Mouse (Mus musculus) embryonic facial prominence, embryonic 11.5 days (tissue): ENCODE results near the gene Gstt2. TPM values are rescaled to one million over a fixed set of nuclear protein-coding genes. Genes with fewer than 3 reads are reported as not detected.

ENCODE experiments used
- ATAC-seq: fragments of 200-750 bp; cut with Nextera tagmentation; replicated peaks from 2 replicates; pipeline ENCODE4 v1.8.0; 2017; ENCODE audit warnings: low read depth; ENCODE audit not compliant: insufficient number of reproducible peaks, low FRiP score, low TSS enrichment
- DNase-seq: peaks from one replicate; pipeline ENCODE4 v3.0.0-alpha.2; 2015; ENCODE audit warnings: low spot score
- H3K27ac ChIP-seq: fragments of 300-500 bp; sonication (generic); replicated peaks from 2 replicates; pipeline ENCODE4 v1.5.1; 2014; ENCODE audit warnings: mild to moderate bottlenecking, low read depth, low read length, control low read depth
- H3K27me3 ChIP-seq: fragments of 300-500 bp; sonication (generic); 2 replicates; pipeline ENCODE4 v1.6.1; 2014; ENCODE audit warnings: mild to moderate bottlenecking, low read length, moderate library complexity, mixed read lengths; ENCODE audit not compliant: control insufficient read depth, insufficient read depth
- H3K36me3 ChIP-seq: fragments of 300-500 bp; sonication (generic); replicated peaks from 2 replicates; pipeline ENCODE4 v1.6.1; 2014; ENCODE audit warnings: low read depth, mild to moderate bottlenecking, low read length, moderate library complexity, mixed read lengths; ENCODE audit not compliant: control insufficient read depth, insufficient read depth
- H3K4me1 ChIP-seq: fragments of 300-500 bp; sonication (generic); 2 replicates; pipeline ENCODE4 v1.6.1; 2014; ENCODE audit warnings: low read length, mixed read lengths; ENCODE audit not compliant: control insufficient read depth, insufficient read depth
- H3K4me2 ChIP-seq: fragments of 300-500 bp; sonication (generic); 2 replicates; pipeline ENCODE4 v1.6.1; 2014; ENCODE audit warnings: low read depth, mild to moderate bottlenecking, control low read depth, low read length, moderate library complexity
- H3K4me3 ChIP-seq: fragments of 300-500 bp; sonication (generic); 2 replicates; pipeline ENCODE4 v1.5.1; 2014; ENCODE audit warnings: low read depth, low read length, control low read depth
- H3K9ac ChIP-seq: fragments of 300-500 bp; sonication (generic); replicated peaks from 2 replicates; pipeline ENCODE4 v1.6.1; 2014; ENCODE audit warnings: mild to moderate bottlenecking, control low read depth, low read length
- H3K9me3 ChIP-seq: fragments of 300-500 bp; sonication (generic); replicated peaks from 2 replicates; pipeline ENCODE4 v1.6.1; 2016; ENCODE audit warnings: mild to moderate bottlenecking, low read length, inconsistent platforms, mixed read lengths; ENCODE audit not compliant: control insufficient read depth
- WGBS: fragments of 180-500 bp; shearing (Covaris S2); extraction: QIAGEN DNeasy Blood & Tissue Kit; methylation state at CpG from one replicate; pipeline ENCODE4 v1.1.7; 2014; 5-methylcytosine and 5-hydroxymethylcytosine counted together
- polyA plus RNA-seq: library from polyadenylated mRNA; unstranded; fragments of >200 nt; fragmentation: Nextera tagmentation; extraction: Ambion mirVana; gene quantifications from 2 replicates; pipeline ENCODE4 v1.2.1, GENCODE M21; 2014

The Gstt2 gene
- polyA plus RNA-seq, 1 experiment from 2014 or later, result 8.8 TPM

DNA sequence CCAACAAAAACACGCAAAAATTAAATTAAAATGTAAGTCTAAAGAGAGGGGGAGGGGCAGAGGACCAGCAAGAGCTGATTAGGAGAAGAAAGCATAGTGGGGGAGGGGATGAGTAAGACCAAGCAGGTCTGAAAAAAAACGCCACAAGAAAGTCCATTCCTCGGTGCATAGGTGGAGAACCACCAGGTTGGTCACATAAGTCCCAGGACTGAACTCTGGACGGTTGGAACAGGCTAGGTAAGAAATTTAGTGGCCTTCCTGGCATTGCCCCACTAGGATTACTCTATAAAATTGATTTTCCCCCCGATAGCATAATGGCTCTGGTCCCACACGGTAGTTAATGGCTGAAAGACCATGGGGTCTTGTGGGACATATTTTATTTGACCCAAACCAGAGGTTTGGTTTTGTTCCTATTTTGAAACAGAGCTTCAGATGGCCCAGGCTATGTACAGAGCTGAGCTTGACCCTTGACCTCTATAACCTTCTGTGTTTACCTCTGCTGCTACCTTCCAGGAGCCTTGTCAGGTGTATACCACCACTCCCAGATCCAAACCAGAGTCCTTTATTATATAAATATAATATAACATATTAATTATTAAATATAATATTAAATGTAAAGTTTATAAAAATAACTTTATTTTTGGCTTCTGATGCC is 48.0 kb downstream of the Gstt2 start:
- no peak overlapping the region for H3K4me3 ChIP-seq
- no peak overlapping the region for H3K9ac ChIP-seq
- no peaks in the 10 kb centered on the region for H3K27me3 ChIP-seq
- ATAC-seq, result no peak; the same call in 1 of the 2 replicates
- 78% methylated on average over 6 of the region's 6 CpGs for WGBS
- no peaks in the 10 kb centered on the region for H3K36me3 ChIP-seq
- no peak overlapping the region for H3K27ac ChIP-seq
- H3K9me3 ChIP-seq, result no peaks in the 10 kb centered on the region
- H3K4me1 ChIP-seq, result no peaks in the 10 kb centered on the region
- H3K4me2 ChIP-seq, result no peak overlapping the region
- DNase-seq, result no peak

DNA sequence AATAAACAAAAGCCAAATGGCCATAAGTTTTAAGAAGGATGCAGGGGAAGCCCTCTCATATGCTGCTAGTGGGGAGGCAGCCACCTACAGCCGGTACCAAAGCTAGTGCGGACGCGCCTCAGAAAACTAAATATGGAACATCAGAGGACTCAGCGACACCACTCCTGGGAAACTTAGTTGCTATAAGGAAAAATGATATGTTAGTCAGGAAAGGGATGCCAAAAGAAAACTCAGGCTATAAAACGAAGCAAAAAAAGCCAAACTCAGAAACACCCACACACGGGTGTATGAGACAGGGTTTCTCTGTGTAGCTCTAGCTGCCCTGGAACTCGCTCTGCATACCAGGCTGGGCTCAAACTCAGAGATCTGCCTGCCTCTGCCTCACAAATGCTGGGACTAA is 48.9 kb downstream of the Gstt2 start:
- H3K9ac ChIP-seq, result no peak overlapping the region
- H3K27ac ChIP-seq, result no peak overlapping the region
- WGBS, result 90% methylated on average over 8 of the region's 8 CpGs
- DNase-seq, result no peak
- H3K4me2 ChIP-seq, result no peak overlapping the region
- no peaks in the 10 kb centered on the region for H3K27me3 ChIP-seq
- H3K36me3 ChIP-seq, result no peaks in the 10 kb centered on the region
- no peaks in the 10 kb centered on the region for H3K4me1 ChIP-seq
- ATAC-seq, result no peak
- no peaks in the 10 kb centered on the region for H3K9me3 ChIP-seq
- H3K4me3 ChIP-seq, result no peak overlapping the region

DNA sequence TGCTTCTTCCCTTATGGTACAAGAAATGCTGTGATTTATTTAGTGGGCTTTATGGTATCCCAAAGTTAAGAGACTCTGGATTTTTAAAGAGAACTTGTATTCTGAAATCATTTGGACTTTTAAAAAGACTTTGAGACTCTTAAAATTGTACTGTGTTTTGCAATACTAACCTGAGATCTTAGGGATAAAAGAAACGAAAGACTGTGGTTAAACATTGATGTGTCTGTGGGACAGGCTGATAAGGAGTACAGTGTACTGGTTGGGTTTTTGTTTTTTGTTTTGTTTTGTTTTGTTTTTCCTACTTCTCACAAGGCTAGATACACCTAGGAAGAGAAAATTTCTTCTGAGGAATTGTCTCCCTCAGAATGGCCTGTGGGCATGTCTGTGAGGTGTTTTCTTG is 51.8 kb downstream of the Gstt2 start:
- 71% methylated on average over 1 of the region's 1 CpGs for WGBS
- no peak for ATAC-seq
- no peaks in the 10 kb centered on the region for H3K36me3 ChIP-seq

More for the DNA sequence above, 51.8 kb downstream of the Gstt2 start:
- Histone ChIP-seq H3K9me3 (no peaks in the 10 kb centered on the region), H3K4me2 (no peak overlapping the region), H3K4me3 (no peak overlapping the region), H3K27me3 (no peaks in the 10 kb centered on the region), H3K27ac (no peak overlapping the region), H3K9ac (no peak overlapping the region), H3K4me1 (no peaks in the 10 kb centered on the region)
- DNase-seq, result no peak

Other genes with a start within 250 kb of the Gstt2 start
- 0.22 and 0.46 TPM in 2 replicates for gene Ggt5, start 248.1 kb downstream of the Gstt2 start, polyA plus RNA-seq
- gene Susd2, start 193.4 kb downstream of the Gstt2 start, polyA plus RNA-seq, result 1.6 and 1.9 TPM in 2 replicates
- gene Cabin1, start 73.1 kb downstream of the Gstt2 start, polyA plus RNA-seq, result 21.7 and 22.3 TPM in 2 replicates
- gene Ddt, start 64.0 kb downstream of the Gstt2 start, polyA plus RNA-seq, result 92.0 and 103 TPM in 2 replicates
- gene Gm20441, start 56.5 kb downstream of the Gstt2 start, polyA plus RNA-seq, result not detected in 2 replicates
- gene Gstt3, start 56.0 kb downstream of the Gstt2 start, polyA plus RNA-seq, result 5.9 and 7.8 TPM in 2 replicates
- 6.9 and 7.6 TPM in 2 replicates for gene Gstt1, start 38.8 kb downstream of the Gstt2 start, polyA plus RNA-seq
- gene Gstt4, start 14.9 kb downstream of the Gstt2 start, polyA plus RNA-seq, result not detected in 2 replicates
- 1,991 and 2,343 TPM in 2 replicates for gene Mif, start 22.8 kb upstream of the Gstt2 start, polyA plus RNA-seq
- gene Derl3, start 56.0 kb upstream of the Gstt2 start, polyA plus RNA-seq, result 2.3 and 3.7 TPM in 2 replicates
- 236 and 250 TPM in 2 replicates for gene Smarcb1, start 84.2 kb upstream of the Gstt2 start, polyA plus RNA-seq
- 8.7 and 8.8 TPM in 2 replicates for gene Chchd10, start 95.7 kb upstream of the Gstt2 start, polyA plus RNA-seq
- gene Mmp11, start 99.1 kb upstream of the Gstt2 start, polyA plus RNA-seq, result 56.1 and 71.9 TPM in 2 replicates
- gene Gm867, start 103.2 kb upstream of the Gstt2 start, polyA plus RNA-seq, result 0.29 and 0.62 TPM in 2 replicates
- gene Vpreb3, start 105.6 kb upstream of the Gstt2 start, polyA plus RNA-seq, result 1.1 TPM in 1 of 2 replicates, not detected in the other
- not detected in 2 replicates for gene Gm5134, start 117.1 kb upstream of the Gstt2 start, polyA plus RNA-seq
- 37.2 and 37.9 TPM in 2 replicates for gene Zfp280b, start 195.2 kb upstream of the Gstt2 start, polyA plus RNA-seq